Mouse (Mus musculus) ES-E14 (cell line): ENCODE measurements at regions not wholly inside any gene's neighbourhood (a gene's known extent, or its start where the extent isn't known, plus 50 kb on each side); places are given as distances from the start of the nearest gene placed in this dataset.

ENCODE experiments used
- DNase-seq: peaks from one replicate; pipeline ENCODE4 v3.0.0-alpha.2; 2013; ENCODE audit warnings: low read depth, low spot score
- H3K27ac ChIP-seq: 2 replicates; pipeline ENCODE4 v1.5.1; 2012; ENCODE audit warnings: low read depth, mild to moderate bottlenecking, low read length, moderate library complexity, mixed read lengths; ENCODE audit not compliant: poor library complexity, insufficient read depth, severe bottlenecking
- H3K36me3 ChIP-seq: 2 replicates; pipeline ENCODE4 v1.6.1; 2012; ENCODE audit warnings: mild to moderate bottlenecking, low read length, moderate library complexity, mixed read lengths; ENCODE audit not compliant: control insufficient read depth, poor library complexity, insufficient read depth, severe bottlenecking
- H3K4me1 ChIP-seq, 2 experiments: fragments of 150-350 bp in 1 of 2; sonication (generic) in 1 of 2; 2 replicates each; pipeline ENCODE4 v1.6.1; 2012; ENCODE audit warnings: low read length in 2 of 2, mild to moderate bottlenecking in 1 of 2, mixed read lengths in 1 of 2; ENCODE audit not compliant: control insufficient read depth in 2 of 2, insufficient read depth in 2 of 2, poor library complexity in 1 of 2
- H3K4me3 ChIP-seq, 2 experiments: fragments of 150-350 bp in 1 of 2; sonication (generic) in 1 of 2; 2 replicates each; pipeline ENCODE4 v1.5.1; 2012; ENCODE audit warnings: low read length in 2 of 2, low read depth in 1 of 2, mild to moderate bottlenecking in 1 of 2, mixed read lengths in 1 of 2; ENCODE audit not compliant: insufficient read depth in 1 of 2, poor library complexity in 1 of 2, severe bottlenecking in 1 of 2
- H3K9ac ChIP-seq: 2 replicates; pipeline ENCODE4 v1.6.1; 2012; ENCODE audit warnings: low read depth, mild to moderate bottlenecking, low read length, mixed read lengths; ENCODE audit not compliant: poor library complexity, insufficient read depth, severe bottlenecking
- H3K9me3 ChIP-seq: fragments of 150-350 bp; sonication (generic); 2 replicates; pipeline ENCODE4 v1.6.1; 2012; ENCODE audit warnings: low read depth, mild to moderate bottlenecking, low read length; ENCODE audit not compliant: control insufficient read depth, insufficient read depth
- CHD2 ChIP-seq: IDR thresholded peaks from 2 replicates; pipeline ENCODE4 v1.6.1; 2014; ENCODE audit warnings: mild to moderate bottlenecking, low read depth, low read length, inconsistent platforms
- HCFC1 ChIP-seq: IDR thresholded peaks from 2 replicates; pipeline ENCODE4 v1.6.1; 2012; ENCODE audit warnings: low read length, inconsistent platforms, borderline replicate concordance; ENCODE audit not compliant: insufficient read depth
- MAFK ChIP-seq: IDR thresholded peaks from 2 replicates; pipeline ENCODE4 v1.6.1; 2014; ENCODE audit warnings: mild to moderate bottlenecking, low read depth, low read length, inconsistent platforms; ENCODE audit not compliant: insufficient read depth
- ZC3H11A ChIP-seq: IDR thresholded peaks from 2 replicates; pipeline ENCODE4 v1.6.1; 2012; ENCODE audit warnings: low read depth, mild to moderate bottlenecking, inconsistent platforms, low read length, borderline replicate concordance
- ZNF384 ChIP-seq: IDR thresholded peaks from 2 replicates; pipeline ENCODE4 v1.6.1; 2012; ENCODE audit warnings: low read depth, low read length, inconsistent platforms
- in situ Hi-C, 2 experiments: fragments of 600-800 bp; cut with MboI; formaldehyde crosslinking; loops; one replicate each; pipeline ENCODE4 v1.15.1; 2025; ENCODE audit warnings: low sequenced_read_pairs in 2 of 2, inconsistent platforms in 1 of 2; ENCODE audit not compliant: unreplicated experiment in 2 of 2

- no peaks in the 10 kb centered on the region for H3K36me3 ChIP-seq
- no peak overlapping the region for H3K4me3 ChIP-seq
- H3K9ac ChIP-seq, result no peak overlapping the region
- DNase-seq, result no peak
- in situ Hi-C loops, result no loop called here
- TF ChIP-seq HCFC1, result no peak
- no peak for TF ChIP-seq CHD2
- TF ChIP-seq ZC3H11A, result no peak
- TF ChIP-seq ZNF384, result no peak
- TF ChIP-seq MAFK, result no peak
- no peak overlapping the region for H3K27ac ChIP-seq
- H3K9me3 ChIP-seq, result no peaks in the 10 kb centered on the region
- no peaks in the 10 kb centered on the region for H3K4me1 ChIP-seq
These were observed 418.5 kb upstream of the Fam19a5 start for GRCm38 (mm10) chr15:87125427-87126148.

- no peak overlapping the region for H3K4me3 ChIP-seq
- no peaks in the 10 kb centered on the region for H3K36me3 ChIP-seq
- H3K27ac ChIP-seq, result no peak overlapping the region
- no peak overlapping the region for H3K9ac ChIP-seq
- in situ Hi-C loops, result no loop called here
- no peak for DNase-seq
- H3K9me3 ChIP-seq, result no peaks in the 10 kb centered on the region
- no peaks in the 10 kb centered on the region for H3K4me1 ChIP-seq
- TF ChIP-seq HCFC1 (no peak), ZNF384 (no peak), CHD2 (no peak), ZC3H11A (no peak), MAFK (no peak)
These were observed 405.2 kb upstream of the Fam19a5 start for GRCm38 (mm10) chr15:87138870-87139269.

GRCm38 (mm10) chr15:87169136-87169535 is 375.0 kb upstream of the Fam19a5 start:
- no peak for DNase-seq
- H3K4me1 ChIP-seq, result no peaks in the 10 kb centered on the region
- H3K36me3 ChIP-seq, result no peaks in the 10 kb centered on the region
- H3K9me3 ChIP-seq, result no peaks in the 10 kb centered on the region
- no peak overlapping the region for H3K27ac ChIP-seq
- in situ Hi-C loops, result no loop called here
- TF ChIP-seq MAFK, result no peak
- TF ChIP-seq ZNF384, result no peak
- TF ChIP-seq CHD2, result no peak
- no peak for TF ChIP-seq ZC3H11A
- TF ChIP-seq HCFC1, result no peak
- no peak overlapping the region for H3K4me3 ChIP-seq
- no peak overlapping the region for H3K9ac ChIP-seq

- DNase-seq, result no peak
- no peak overlapping the region for H3K4me3 ChIP-seq
- TF ChIP-seq HCFC1, result no peak
- no peak for TF ChIP-seq ZC3H11A
- TF ChIP-seq CHD2, result no peak
- no peak for TF ChIP-seq MAFK
- no peak for TF ChIP-seq ZNF384
- in situ Hi-C loops, result no loop called here
- no peak overlapping the region for H3K27ac ChIP-seq
- H3K4me1 ChIP-seq, result no peaks in the 10 kb centered on the region
- no peaks in the 10 kb centered on the region for H3K9me3 ChIP-seq
- no peak overlapping the region for H3K9ac ChIP-seq
- no peaks in the 10 kb centered on the region for H3K36me3 ChIP-seq
These were observed 373.2 kb upstream of the Fam19a5 start for GRCm38 (mm10) chr15:87170890-87171289.

GRCm38 (mm10) chr15:87173096-87173495 is 371.0 kb upstream of the Fam19a5 start:
- H3K4me3 ChIP-seq, result no peak overlapping the region
- H3K36me3 ChIP-seq, result no peaks in the 10 kb centered on the region
- no peaks in the 10 kb centered on the region for H3K9me3 ChIP-seq
- in situ Hi-C loops, result no loop called here
- no peak overlapping the region for H3K9ac ChIP-seq
- DNase-seq, result no peak
- H3K27ac ChIP-seq, result no peak overlapping the region
- H3K4me1 ChIP-seq, result no peaks in the 10 kb centered on the region
- TF ChIP-seq CHD2, result no peak
- TF ChIP-seq ZNF384, result no peak
- no peak for TF ChIP-seq ZC3H11A
- no peak for TF ChIP-seq HCFC1
